ENCODE assay signal across 32 mouse cellular contexts in the genomic region with DNA sequence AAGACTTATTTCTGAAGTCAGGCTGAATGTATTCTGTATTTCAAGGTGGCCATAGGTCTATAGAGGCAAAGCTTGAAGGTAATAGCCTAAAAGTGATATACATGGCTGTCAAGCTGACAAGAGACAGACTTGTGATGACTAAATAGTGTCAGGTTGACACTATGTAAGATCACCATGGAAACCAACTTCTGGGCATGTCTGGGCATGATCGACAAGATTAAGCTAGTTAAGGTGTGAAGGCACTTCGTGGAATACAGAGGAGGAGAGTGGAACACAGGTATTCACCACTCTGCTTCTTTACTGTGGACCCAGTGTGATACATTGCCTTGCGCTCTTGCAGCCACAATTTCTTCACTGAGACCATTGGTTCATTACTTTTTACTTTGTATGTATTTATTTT. TPM values are rescaled to one million over a fixed set of nuclear protein-coding genes. Genes with fewer than 3 reads are reported as not detected.
A peak's percentile ranks its signal among the peaks of the same experiment; 100 is the strongest.
DNase-seq lines count a peak whose midpoint lies in the region; TF ChIP-seq lines count a peak whose summit lies in the region.
"Had no signal": no experiment of that assay in that cellular context is flagged by ENCODE, and none has a peak within 500 bp of the region (broad histone marks: within the 10 kb centered on the region; RNA-seq: fewer than 3 reads in every experiment).

No protein-coding gene starts in this region.

- H3K4me3 ChIP-seq in ES-E14 (ENCODE audit: insufficient read depth in 1 of 2, low read depth in 1 of 2, low read length in 2 of 2, poor library complexity in 1 of 2, severe bottlenecking in 1 of 2), result no peak overlapping the region
- H3K4me3 ChIP-seq in kidney, adult 2 months (ENCODE audit: insufficient read depth, low read depth, low read length), result no peak overlapping the region
- H3K4me3 ChIP-seq: embryonic facial prominence, embryonic 13.5 days; embryonic facial prominence, embryonic 15.5 days; erythroblast, embryonic 14.5 days; forebrain, embryonic 10.5 days; forebrain, embryonic 12.5 days had no signal

- H3K27me3 ChIP-seq in kidney, adult 2 months (replicated peaks; ENCODE audit: control insufficient read depth, insufficient read depth, low read length), result no peaks in the 10 kb centered on the region
- H3K27me3 ChIP-seq: CH12.LX; embryonic facial prominence, embryonic 13.5 days; embryonic facial prominence, embryonic 15.5 days; forebrain, embryonic 12.5 days had no signal

- TF ChIP-seq CTCF in brain, embryonic 14.5 days (IDR thresholded peaks at IDR 0.05; ENCODE audit: borderline replicate concordance, extremely low read depth, insufficient read depth, insufficient read length), result no peak
- TF ChIP-seq CTCF in kidney, adult 2 months (conservative IDR thresholded peaks at IDR 0.05; ENCODE audit: insufficient read depth, insufficient read length, low read depth, low read length), result no peak

- no peak overlapping the region for H3K9ac ChIP-seq in ES-E14 (ENCODE audit: insufficient read depth, low read depth, low read length, poor library complexity, severe bottlenecking)
- H3K9ac ChIP-seq: embryonic facial prominence, embryonic 13.5 days; embryonic facial prominence, embryonic 15.5 days; forebrain, embryonic 12.5 days had no signal

- H3K36me3 ChIP-seq in ES-E14 (ENCODE audit: control insufficient read depth, insufficient read depth, low read length, poor library complexity, severe bottlenecking), result no peaks in the 10 kb centered on the region
- H3K36me3 ChIP-seq in kidney, adult 2 months (ENCODE audit: control insufficient read depth, insufficient read depth, low read length), result no peaks in the 10 kb centered on the region
- H3K36me3 ChIP-seq: embryonic facial prominence, embryonic 13.5 days; embryonic facial prominence, embryonic 15.5 days; forebrain, embryonic 10.5 days; forebrain, embryonic 12.5 days had no signal

- in situ Hi-C loops in ES-E14 (cut with MboI; ENCODE audit: low sequenced_read_pairs in 2 of 2, unreplicated experiment in 2 of 2), result no loop called here

- no peak overlapping the region for H3K27ac ChIP-seq in ES-E14 (ENCODE audit: insufficient read depth, low read depth, low read length, poor library complexity, severe bottlenecking)
- H3K27ac ChIP-seq in kidney, adult 2 months (ENCODE audit: insufficient read depth, low read depth, low read length), result no peak overlapping the region
- H3K27ac ChIP-seq: embryonic facial prominence, embryonic 13.5 days; embryonic facial prominence, embryonic 15.5 days; forebrain, embryonic 10.5 days; forebrain, embryonic 12.5 days had no signal

- DNase-seq in heart, adult 11 months, result peak; percentile 37
- DNase-seq in heart, adult 18-20 months, result no peak
- DNase-seq in ES-E14 (ENCODE audit: low read depth, low spot score) (peak; percentile 12), WW6 (ENCODE audit: low read depth, low spot score) (peak; percentile 13)
- DNase-seq in brain, embryonic 14.5 days (ENCODE audit: low read depth), result peak; percentile 9
- DNase-seq in kidney, adult 2 months, result no peak
- no peak for DNase-seq in embryo, embryonic 11 days
- no peak for DNase-seq in embryo, embryonic 10 days (ENCODE audit: low spot score)
- DNase-seq: adrenal gland, adult 8-10 months; adrenal gland, postnatal 14 days; adrenal gland, postnatal 36 days; B cell, adult 2 months; cerebellum, adult 11 months; cerebellum, adult 18-20 months; cerebellum, adult 8-10 months; cerebellum, adult 9-11 months; cerebellum, postnatal 14 days; cerebellum, postnatal 36 days had no signal

- no peaks in the 10 kb centered on the region for H3K9me3 ChIP-seq in ES-E14 (ENCODE audit: control insufficient read depth, insufficient read depth, low read depth, low read length)
- H3K9me3 ChIP-seq: embryonic facial prominence, embryonic 13.5 days; embryonic facial prominence, embryonic 15.5 days; forebrain, embryonic 10.5 days; forebrain, embryonic 12.5 days had no signal

- 90% methylated on average over 3 of the region's 3 CpGs for WGBS in kidney, adult 2 months

- H3K4me1 ChIP-seq in ES-E14 (ENCODE audit: control insufficient read depth in 2 of 2, insufficient read depth in 2 of 2, low read length in 2 of 2, poor library complexity in 1 of 2), result peaks cover 5 to 9% of the 10 kb centered on the region in 2 experiments; a peak in 2 of 4 replicates
- H3K4me1 ChIP-seq in kidney, adult 2 months (ENCODE audit: control insufficient read depth, insufficient read depth, low read length), result no peaks in the 10 kb centered on the region
- H3K4me1 ChIP-seq: embryonic facial prominence, embryonic 13.5 days; embryonic facial prominence, embryonic 15.5 days; forebrain, embryonic 10.5 days; forebrain, embryonic 12.5 days had no signal

- no peak for TF ChIP-seq POLR2A in brain, embryonic 14.5 days (IDR thresholded peaks at IDR 0.05; ENCODE audit: borderline replicate concordance, extremely low read depth, insufficient read depth, insufficient read length, poor library complexity, severe bottlenecking)
- no peak for TF ChIP-seq POLR2A in kidney, adult 2 months (IDR thresholded peaks at IDR 0.05; ENCODE audit: low read depth, low read length)

TF ChIP-seq in ES-E14, 5 proteins besides CTCF, POLR2A, EP300 and RAD21:
- TF ChIP-seq CHD2 (IDR thresholded peaks at IDR 0.05; ENCODE audit: low read depth, low read length) (no peak), ZNF384 (IDR thresholded peaks at IDR 0.05; ENCODE audit: low read depth, low read length) (no peak), MAFK (IDR thresholded peaks at IDR 0.05; ENCODE audit: insufficient read depth, low read depth, low read length) (no peak), HCFC1 (IDR thresholded peaks at IDR 0.05; ENCODE audit: borderline replicate concordance, insufficient read depth, low read length) (no peak), ZC3H11A (IDR thresholded peaks at IDR 0.05; ENCODE audit: borderline replicate concordance, low read depth, low read length) (no peak)

RNA-seq across cellular contexts. Expression of a gene that starts 46.9 kb away (rescaled TPM):
- total RNA-seq in heart, adult 18-20 months (2021), result not detected
- not detected in 2 replicates for total RNA-seq in ES-E14 (2012; rRNA removed)
- polyA plus RNA-seq in brain, embryonic 14.5 days (2012; rRNA removed), result not detected in 2 replicates
- not detected in 2 replicates for polyA plus RNA-seq in kidney, adult 2 months (2012; rRNA removed)
- total RNA-seq: adrenal gland, adult 18-20 months; adrenal gland, adult 8-10 months; adrenal gland, postnatal 14 days; adrenal gland, postnatal 36 days; CH12.LX; common myeloid progenitor, adult 5-6 weeks; MEL had no signal
- polyA plus RNA-seq: activated CD4-positive, CD25-positive, alpha-beta regulatory T cell, adult 4 months; CD4-positive, CD25-positive, alpha-beta regulatory T cell, adult 4 months; embryonic facial prominence, embryonic 11.5 days; embryonic facial prominence, embryonic 13.5 days; embryonic facial prominence, embryonic 15.5 days; erythroblast, embryonic 14.5 days; forebrain, embryonic 10.5 days; forebrain, embryonic 14.5 days; frontal cortex, adult 2 months had no signal

Comparison
In these comparisons a context has a peak if more than half of its experiments do, and no peak if none do; other contexts are left out.
1. DNase-seq: peak in heart, adult 11 months (single experiment), ES-E14 (single experiment), WW6 (single experiment) and brain, embryonic 14.5 days (single experiment); none in heart, adult 18-20 months (0 of 2), kidney, adult 2 months (single experiment), embryo, embryonic 11 days (single experiment) and embryo, embryonic 10 days (single experiment).